Mouse (Mus musculus) erythroblast, adult 5-6 weeks (primary cell): ENCODE results near the gene Nipsnap1. TPM values are rescaled to one million over a fixed set of nuclear protein-coding genes. Genes with fewer than 3 reads are reported as not detected.

ENCODE experiments used
- ATAC-seq: replicated peaks from 2 replicates; pipeline ENCODE4 v1.8.0; 2016; ENCODE audit warnings: moderate number of reproducible peaks, mild to moderate bottlenecking, moderate TSS enrichment, inconsistent platforms; ENCODE audit not compliant: poor library complexity, low FRiP score, severe bottlenecking
- total RNA-seq, 2 experiments: library from RNA; stranded (forward) in 1 of 2; stranded (reverse) in 1 of 2; fragments of 150-400 nt in 1 of 2; fragments of 200-764, 138-1000 nt in 1 of 2; gene quantifications; 2 replicates each; pipeline versions ENCODE4 v1.2.3 to v1.2.4; 2015 to 2017; ENCODE audit warnings: low replicate concordance in 2 of 2

Nipsnap1 gene
- total RNA-seq (2015; ENCODE audit: low replicate concordance) (0.42 and 4.0 TPM in 2 replicates), total RNA-seq (2017; ENCODE audit: low replicate concordance) (1.0 and 2.4 TPM in 2 replicates)

DNA sequence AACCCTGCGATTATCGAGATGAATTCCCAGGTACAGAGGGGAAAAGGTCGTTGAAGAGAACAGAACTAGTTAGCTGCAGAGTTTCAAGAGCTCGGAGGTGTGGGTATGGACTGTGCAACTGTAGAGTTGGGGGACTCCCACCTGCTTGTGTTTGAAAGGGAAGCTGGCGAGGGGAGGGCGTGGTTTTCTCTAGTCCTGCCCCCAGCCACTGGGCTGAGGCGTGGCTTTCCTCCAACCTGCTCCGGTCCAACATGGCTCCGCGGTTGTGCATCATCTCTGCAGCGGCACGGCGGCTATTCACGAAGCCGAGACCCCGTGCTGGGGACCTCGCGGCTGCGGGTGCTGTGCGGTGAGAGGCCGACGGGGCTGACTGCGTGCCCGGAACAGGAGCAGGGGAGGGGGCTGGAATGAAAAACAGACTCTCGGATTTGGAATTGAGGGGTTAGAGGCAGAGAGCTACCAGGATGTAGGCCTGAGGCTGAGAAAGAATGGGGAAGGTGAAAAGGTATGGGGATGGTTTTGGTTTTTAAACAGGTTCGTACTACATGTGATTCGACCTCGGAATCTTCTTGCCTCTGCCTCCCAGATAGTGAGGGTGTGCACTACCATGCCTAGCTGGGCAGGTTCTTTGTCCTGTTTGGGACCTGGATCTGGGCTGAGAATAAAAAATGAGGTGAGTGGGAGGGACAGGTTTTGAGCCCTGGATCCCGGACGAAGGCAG lies at the start of gene Nipsnap1:
Nipsnap1 (plus strand) TSS at position 197 of the 721 bp plus-strand sequence.
- peak; percentile 80; the same call in 1 of the 2 replicates for ATAC-seq

DNA sequence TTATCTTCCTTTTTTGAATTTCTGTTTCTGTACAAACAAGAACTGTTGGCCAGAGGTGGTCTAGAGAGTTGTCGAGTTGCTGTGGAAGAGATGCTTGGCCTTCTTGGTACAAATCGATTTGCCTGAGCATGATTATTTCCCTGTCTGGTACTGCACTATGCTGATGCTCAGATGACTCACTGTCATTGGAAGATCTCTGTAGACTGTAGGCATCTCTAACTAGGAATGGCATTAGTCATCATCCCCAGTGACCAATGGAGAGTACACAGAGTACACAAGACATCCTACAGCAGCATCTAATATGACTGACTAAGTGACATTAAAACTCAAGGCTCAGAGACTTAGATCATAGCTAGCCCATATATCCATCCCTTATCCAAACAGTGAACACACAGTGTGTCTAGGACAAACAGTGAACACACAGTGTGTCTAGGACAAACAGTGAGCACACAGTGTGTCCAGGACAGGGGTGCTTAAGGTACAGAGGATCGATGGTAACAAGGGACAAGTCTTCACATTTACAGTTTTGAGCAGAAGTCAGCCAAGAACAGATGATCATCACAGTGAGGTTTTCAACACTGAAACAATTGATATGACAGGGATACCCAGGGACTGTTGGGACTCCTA lies 47.5 kb upstream of the Nipsnap1 start:
- ATAC-seq, result no peak

DNA sequence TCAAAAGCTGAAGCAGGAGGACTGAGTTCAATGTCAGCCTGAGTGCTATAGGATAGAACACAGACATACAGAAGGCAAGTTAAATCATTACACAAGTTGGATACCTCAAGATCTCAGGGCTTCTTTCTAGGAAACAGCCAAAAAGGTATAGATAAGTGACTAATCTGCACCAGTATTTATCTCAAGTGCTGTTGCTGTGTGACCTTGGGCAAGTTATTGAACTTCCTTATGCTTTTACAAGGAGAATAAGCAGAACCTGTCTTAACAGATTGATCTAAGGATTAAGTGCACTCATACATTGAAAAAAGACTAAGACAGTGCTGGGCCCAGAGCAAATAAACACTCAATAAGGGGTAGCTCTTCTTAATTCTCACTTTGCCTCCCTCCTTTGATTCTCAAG lies 46.4 kb upstream of the Nipsnap1 start:
- ATAC-seq, result no peak

DNA sequence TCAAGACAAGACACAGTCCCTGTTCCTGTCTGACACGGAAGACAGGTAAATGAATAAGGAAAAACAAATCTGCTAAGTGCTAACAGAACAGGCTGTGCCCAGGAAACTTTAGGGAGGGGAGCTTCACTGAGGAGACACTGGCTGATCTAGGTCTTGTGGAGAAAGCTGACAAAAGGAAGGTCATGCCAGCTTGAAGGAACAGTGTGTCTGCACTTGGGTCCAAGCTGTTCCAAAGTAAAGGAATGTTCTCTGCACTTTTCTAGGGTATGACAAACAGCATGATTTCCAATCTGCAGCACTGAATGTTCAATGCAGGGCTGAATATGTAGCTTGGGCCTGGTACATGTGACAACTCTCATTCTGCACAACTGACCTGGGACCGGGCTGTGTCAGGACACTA lies 45.8 kb upstream of the Nipsnap1 start:
- no peak for ATAC-seq

DNA sequence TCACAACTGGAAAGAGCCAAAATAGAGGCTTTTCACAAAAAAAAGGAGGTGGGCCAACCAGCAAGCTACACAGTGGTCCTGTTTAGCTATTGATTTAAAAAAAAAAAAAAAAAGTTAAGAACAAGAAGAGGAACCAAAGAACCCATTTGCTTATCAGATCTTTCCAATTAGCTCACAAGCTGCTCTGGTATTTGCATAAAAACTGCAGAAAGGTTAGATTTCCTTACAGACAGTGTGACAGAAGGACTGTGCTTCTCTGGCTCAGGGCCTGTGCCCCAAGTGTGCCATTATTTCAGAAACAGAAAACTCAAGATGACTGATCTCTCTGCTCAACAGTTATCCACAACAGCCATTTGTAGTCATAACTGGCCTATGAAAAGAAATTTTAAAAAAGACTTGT lies 42.7 kb upstream of the Nipsnap1 start:
- no peak for ATAC-seq

DNA sequence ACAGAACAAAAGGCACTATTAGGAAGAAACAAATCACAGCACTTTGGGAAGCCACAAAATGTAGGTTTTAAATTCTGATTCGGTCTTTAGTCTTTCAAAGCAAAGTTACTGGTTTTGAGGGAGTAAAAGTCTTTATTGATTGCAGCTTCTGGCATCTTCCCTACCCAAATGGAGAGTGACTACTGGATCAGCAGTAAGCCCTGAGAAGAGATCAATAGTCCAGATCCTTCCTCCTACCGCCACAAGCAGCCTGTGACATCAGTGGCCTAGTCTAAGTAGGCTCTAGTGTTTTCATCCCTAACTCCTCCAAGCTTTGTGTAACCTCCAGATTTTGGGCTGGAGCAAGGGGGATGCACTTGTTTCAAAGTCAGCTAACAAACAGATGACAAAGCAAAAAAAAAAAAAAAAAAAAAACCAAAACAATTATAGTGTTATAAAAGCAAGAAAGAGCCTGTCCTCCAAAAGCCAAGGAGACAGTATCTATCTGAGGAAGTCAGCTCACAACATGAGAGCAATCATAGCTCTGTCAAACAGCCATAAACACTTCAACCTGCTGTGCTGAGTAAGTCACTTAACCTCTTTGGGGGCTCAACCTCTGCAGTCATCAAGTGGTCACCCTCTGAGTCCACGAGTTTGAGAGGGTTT lies 40.3 kb upstream of the Nipsnap1 start:
- no peak for ATAC-seq

DNA sequence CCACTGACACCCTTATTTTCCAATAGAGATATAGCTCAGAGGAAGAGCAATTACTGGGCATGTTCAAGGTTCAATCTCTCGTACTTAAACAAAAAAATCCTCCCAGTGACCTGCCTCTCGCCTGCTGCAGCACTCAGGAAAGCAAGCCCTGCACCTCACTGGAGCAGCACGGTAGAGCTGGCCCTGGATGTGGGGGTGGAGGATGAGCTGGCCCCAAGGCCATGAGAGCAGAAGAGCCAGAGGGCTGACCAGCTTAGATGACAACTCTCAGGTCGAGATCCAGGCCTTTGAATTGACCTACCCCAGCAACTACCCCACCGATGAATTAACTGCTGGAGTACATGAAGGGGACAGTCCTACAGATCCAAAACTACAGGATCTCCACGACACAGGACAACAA lies 38.3 kb upstream of the Nipsnap1 start:
- 0 out of 2 replicates have a peak, but pooled peaks have one; percentile 46 for ATAC-seq

DNA sequence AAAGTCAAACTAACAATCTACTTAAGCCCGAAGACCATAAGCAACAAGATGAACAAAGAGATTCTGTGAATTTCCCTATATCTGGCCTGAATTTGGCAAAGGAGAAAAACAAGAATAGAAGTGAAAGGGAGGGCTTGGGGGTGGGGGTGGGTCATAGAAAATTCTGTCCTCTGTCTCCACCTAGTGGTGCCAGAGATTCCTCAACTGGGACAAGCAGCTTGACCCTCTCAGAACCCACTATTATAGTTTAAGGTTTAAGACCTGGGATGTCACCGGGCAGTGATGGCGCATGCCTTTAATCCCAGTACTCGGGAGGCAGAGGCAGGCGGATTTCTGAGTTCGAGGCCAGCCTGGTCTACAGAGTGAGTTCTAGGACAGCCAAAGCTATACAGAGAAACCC lies 37.0 kb upstream of the Nipsnap1 start:
- ATAC-seq, result no peak

DNA sequence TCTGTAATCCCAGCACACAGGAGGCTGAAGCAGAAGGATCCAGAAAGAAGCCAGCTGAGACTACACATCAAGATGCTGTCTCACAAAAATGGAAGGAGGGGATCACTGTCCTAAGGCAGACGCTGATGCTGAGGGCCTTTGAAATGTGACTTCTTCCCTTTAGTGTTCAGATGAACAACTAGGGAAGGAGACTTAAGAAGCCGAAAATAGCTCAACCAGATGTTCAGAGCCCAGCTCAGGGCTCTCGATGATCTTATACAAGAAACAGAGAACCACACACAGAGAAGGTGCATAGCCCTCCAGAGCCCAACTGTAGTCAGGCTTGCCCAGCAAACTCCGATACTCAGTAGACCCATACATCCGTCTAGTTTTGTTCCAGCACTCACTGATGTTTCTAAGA lies 36.4 kb upstream of the Nipsnap1 start:
- no peak for ATAC-seq

DNA sequence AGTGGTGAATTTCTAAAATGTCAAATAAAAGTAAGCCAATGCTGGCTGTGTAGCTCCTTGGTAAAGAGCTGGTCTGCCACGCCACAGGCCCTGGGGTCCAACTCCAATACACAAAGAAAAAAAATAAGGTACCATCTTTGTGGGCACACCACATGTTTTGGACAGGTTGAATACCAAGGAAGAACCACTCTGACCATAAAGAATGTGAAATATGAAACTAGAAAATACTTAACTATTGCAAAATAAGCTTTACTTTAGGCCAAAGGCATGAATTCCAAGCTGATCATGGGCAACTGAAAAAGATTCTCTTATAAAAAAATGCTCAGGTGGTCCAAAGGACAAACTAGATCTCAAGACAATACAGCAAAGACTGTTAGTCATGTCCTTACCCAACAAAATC lies 35.5 kb upstream of the Nipsnap1 start:
- ATAC-seq, result no peak

DNA sequence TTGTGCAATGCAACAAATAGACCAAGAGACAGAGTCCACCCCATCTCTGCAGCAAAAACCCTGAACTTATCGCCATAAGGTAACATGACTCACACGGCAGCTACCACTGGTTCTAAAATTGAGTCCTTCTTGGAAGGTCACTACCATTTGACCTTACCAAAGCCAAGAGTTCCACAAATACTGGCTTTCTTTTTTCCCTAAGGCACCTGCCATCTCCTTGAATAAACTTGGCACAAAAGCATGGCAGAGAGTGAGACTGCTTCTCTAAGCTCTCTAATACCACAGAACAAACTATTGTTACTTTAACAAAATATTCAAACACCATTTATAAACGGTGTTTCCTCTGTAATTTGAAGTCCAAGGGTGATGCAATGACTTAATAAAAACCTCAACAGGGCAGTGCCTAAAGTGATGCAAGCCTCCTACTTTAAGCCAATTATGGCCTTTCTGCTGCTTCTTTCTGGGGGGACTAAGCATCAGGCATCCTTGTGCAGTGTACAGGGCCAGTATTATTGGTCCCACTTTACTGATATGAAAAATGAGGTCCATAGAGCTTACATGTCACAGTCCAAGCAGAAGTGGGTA lies 32.7 kb upstream of the Nipsnap1 start:
- ATAC-seq, result no peak

DNA sequence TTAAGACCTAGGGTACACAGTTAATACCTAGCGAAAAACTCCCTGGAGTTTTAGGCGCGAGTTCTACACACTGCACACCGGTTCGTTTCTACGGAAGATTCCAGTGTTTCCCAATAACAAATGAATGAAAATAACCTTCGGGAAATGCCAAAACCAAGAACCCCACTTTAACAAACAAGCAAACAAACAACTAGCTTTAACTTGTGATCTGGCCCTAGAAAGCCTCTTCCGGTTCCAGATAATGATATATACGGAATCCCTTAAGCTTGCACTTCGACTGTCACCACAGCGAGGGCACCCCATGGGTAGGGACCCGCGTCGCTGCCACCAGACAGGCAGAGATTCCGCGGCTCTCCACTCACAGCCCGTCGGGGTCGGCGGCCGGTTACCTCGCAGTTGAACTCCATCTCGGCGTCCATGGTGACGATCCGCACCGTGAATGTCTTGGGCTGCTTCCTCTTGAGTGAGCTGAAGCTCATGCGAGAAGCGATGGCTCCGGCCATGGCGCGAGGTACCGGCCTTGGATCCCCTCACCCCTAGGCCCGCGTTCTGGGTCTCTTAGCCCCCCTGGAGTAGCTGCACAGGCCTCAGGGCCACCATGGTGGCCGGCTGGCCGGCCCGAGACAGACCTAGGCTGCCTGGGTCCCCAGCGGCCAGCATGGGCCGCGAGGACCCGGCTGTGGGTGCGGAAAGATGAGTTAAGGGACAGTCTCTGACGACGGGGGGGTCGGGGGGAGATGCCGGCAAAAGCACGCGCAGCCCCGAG lies 25.1 kb upstream of the Nipsnap1 start:
- peak; percentile 48 for ATAC-seq

DNA sequence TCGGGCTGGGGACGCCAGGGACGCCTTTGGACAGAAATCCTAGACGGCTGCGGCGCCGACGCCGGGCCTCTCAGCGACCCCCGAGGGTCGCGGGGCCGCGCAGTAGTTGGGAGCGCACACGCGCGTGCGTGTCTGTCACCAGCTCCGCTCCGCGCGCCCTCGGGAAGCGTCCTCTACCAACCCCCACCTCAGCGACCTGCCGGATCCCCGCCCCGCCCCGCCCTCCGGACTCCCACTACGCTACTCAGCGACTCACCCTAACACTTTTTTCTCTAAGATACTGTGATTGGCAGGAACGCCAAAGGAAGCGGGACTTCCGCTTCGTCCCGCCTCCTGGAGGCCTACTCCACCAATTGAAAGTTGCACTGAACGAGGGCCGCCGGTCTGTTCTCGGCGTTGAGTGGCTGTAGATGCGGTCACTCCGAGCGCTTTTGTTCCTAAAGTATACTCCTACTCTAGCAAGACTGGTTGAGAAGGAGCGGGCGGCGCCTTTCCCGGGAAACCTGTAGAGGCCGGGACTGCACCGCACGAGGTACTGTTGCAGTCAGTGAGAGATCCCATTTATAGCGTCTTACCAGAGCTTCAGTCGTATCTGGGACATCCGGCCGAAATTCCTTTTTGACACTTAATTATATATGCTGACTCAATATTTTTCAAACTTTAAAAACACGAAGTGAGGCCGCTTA lies 24.4 kb upstream of the Nipsnap1 start, which contains the start of gene Nf2:
Nf2 (minus strand) TSS at position 279 of the 686 bp plus-strand sequence.
- peak; percentile 99 for ATAC-seq

DNA sequence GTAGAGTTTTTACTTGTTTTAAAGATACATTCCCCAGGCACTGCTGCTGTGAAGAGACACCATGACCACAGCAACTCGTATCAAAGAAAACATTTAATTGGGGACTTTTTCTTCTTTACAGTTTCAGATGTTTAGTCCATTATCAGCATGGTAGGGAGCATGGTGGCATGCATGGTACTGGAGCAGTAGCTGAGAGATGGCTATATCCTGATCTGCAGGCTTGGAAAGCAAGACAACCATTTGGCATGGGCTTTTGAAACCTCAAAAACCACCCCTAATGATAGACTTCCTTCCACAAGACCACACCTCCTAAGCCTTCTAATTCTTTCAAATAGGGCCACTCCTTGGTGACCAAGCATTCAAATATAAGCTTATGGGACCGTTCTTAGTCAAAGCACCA lies 23.3 kb upstream of the Nipsnap1 start:
- no peak for ATAC-seq

DNA sequence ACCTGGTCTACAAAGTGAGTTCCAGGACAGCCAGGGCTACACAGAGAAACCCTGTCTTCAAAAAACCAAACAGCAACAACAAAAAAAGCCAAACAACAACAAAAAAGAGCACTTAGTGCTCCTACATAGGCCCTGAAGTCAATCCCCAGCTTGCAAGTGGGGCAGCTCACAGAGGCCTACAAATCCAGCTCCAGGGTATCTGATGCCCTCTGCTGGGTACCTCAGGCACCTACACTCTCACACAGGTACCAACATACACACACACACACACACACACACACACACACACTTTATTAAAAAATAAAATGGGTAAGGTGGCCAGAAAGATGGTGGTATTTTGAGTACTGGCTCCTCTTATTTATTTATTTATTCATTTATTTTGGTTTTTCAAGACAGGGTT lies 20.7 kb upstream of the Nipsnap1 start:
- no peak for ATAC-seq

DNA sequence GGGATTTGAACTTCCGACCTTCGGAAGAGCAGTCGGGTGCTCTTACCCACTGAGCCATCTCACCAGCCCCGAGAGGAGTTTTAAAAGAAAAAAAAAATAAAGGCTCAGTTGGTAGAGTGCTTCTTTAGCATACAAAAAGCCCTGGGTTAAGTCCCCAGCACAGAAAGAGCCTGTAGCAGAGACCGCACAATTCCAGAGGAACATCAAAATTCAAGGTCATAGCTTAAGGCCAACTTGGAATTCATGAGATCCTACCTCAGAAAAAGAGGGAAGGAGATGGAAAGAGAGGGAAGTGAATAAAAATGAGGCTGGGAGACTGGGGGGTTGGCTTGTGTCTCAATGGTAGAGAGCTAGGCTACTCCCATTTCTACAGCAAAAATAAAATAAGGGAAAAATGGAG lies 19.6 kb upstream of the Nipsnap1 start:
- ATAC-seq, result no peak

DNA sequence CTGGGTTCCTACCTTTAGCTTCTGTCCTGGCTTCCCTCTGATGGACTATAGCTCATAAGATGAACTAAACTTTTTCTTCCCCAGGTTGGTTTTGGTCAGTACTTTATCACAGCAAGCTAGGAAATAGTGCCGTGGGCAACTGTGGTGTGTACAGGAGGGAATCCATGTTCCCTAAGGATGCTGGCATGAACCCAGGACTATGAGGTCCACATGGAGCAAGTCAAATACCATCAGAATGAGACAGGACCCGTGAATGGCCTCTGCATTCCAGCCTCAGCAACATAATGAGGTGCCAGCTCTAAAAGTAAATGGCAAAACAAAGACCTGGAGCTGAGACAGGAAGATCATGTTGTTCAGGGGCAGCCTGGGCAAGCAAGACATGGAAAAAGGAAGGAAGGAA lies 15.3 kb upstream of the Nipsnap1 start:
- no peak for ATAC-seq

DNA sequence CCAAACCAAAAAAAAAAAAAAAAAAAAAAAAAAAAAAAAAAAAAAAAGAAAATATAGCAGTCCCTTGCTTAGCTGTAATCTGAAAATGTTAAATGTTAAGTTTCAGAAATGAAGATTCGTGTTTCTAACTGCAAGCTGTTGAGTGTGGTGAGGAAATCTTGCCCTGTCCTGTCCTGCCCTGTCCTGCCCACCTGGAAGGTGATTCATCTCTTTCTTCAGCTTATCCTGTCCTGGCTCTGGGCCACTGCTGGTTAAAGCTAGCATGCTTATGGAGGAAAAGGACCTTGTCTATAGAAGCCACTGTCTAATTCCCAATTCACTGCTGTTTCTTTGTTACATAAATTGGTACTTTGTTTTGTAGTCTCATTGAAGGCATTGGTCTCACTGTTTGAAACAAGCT lies 12.8 kb upstream of the Nipsnap1 start:
- no peak for ATAC-seq
